Mouse (Mus musculus): Measurements from ENCODE around the gene Zfp282. TPM values are rescaled to one million over a fixed set of nuclear protein-coding genes. Genes with fewer than 3 reads are reported as not detected.

Gene Zfp282
- polyA plus RNA-seq, 1 experiment, result 11.2 TPM

GRCm38 (mm10) chr6:47888812-47889383, 11.9 kb downstream of the Zfp282 start:
- no peak for DNase-seq (ENCODE audit: extremely low spot score in 1 of 2, low spot score in 1 of 2)

DNA sequence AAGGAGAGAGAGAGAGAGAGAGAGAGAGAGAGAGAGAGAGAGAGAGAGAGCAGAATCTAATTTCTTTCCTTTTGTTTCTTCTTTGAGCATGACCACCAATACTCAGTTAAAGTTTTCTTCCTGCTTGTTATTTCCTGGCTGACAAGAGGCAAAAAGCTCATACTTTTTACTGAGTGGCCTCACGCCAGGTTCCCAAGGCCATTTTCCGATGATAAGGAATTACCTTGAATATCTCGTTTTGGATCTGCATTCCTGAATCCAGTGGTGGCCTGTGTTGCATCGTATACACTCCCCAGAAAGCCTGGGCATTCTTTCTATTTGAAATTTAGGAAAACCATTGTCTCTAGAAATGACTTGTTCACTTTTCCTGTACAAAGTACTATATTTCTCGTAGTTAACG, 22.4 kb downstream of the Zfp282 start:
- DNase-seq (ENCODE audit: extremely low spot score in 1 of 2, low spot score in 1 of 2), result no peak

DNA sequence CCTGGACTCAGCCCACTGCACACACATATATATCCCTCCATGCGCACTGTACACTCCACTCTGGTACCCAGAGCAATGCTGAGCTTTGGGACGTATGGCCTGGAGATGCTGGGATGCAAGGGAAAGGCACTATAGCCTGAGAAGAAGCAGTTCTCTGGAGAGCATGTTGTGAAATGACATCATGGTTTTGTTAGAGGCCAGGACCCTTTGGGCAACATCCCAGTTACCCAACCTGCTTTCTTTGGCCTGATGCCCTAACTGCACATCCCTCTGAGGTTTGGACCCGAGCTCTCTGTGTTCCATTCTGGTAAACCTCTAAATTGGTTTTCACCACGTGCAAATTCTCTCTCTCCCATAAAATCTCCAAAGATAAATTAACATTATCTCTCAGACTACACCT, 26.6 kb downstream of the Zfp282 start:
- DNase-seq (ENCODE audit: extremely low spot score in 1 of 2, low spot score in 1 of 2), result no peak

GRCm38 (mm10) chr6:47904361-47904760, 27.4 kb downstream of the Zfp282 start:
- no peak for DNase-seq (ENCODE audit: extremely low spot score in 1 of 2, low spot score in 1 of 2)

DNA sequence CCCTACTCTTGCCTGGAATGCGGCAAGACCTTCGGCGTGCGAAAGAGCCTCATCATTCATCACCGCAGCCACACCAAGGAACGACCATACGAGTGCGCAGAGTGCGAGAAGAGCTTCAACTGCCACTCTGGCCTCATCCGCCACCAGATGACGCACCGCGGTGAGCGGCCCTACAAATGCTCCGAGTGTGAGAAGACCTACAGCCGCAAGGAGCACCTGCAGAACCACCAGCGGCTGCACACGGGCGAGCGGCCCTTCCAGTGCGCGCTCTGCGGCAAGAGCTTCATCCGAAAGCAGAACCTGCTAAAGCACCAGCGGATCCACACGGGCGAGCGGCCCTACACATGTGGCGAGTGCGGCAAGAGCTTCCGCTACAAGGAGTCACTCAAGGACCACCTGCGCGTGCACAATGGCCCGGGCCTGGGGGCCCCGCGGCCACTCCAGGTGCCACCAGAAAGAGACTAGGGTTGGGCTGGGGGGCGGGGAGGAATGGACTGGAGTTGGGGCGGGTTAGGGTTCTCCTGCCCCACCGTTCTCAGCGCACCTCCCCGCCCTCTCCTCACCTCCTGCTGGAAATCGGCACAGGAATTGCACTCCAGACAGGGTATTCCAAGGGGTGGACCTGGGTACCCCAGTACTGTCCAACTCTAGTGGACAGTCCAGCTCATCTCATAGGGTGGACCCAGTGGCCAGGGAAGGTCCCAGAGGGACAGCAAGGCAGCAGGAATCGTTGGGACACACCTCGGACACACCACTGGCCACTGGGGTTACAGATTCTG, 28.1 kb downstream of the Zfp282 start:
- DNase-seq (ENCODE audit: extremely low spot score in 1 of 2, low spot score in 1 of 2), result no peak

DNA sequence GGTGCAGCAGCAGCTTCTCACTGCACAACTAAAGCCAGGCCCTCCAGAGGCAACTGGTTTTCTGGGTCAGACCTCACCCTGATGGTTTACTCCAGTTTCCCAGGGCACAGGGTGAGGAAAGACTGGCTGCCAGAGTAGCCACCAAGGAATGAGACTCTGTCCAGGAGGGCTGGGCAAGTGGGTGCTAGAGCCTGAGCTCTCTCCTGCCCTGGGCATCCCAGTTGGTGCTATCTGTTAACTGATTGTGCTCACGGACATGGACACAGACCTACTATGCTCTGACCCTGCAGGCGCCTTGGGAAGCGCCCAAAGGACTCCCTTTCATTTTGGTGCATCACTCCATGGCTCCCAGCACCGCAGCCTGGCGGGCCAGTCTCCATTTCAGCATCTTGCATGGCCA, 29.3 kb downstream of the Zfp282 start:
- no peak for DNase-seq (ENCODE audit: extremely low spot score in 1 of 2, low spot score in 1 of 2)

DNA sequence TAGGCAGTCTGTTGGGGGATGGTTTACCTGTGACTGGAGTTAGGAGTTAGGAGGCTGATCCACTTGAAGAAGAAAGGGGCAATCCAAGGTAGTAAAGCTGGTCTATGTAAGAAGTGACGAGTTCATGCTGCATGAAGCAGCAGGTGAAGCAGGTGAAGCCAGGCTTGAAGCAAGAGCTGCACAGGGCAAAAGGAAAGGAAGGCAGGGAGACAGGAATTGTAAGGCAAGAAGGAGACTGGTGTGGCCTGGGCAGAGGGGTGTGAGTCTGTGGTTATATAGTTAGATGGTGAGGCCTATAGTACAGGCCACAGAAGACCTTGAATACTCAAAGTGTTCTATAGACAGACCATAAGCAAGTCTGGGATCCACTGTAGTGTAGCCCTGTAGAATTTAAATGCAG, 32.0 kb downstream of the Zfp282 start:
- no peak for DNase-seq (ENCODE audit: extremely low spot score in 1 of 2, low spot score in 1 of 2)

DNA sequence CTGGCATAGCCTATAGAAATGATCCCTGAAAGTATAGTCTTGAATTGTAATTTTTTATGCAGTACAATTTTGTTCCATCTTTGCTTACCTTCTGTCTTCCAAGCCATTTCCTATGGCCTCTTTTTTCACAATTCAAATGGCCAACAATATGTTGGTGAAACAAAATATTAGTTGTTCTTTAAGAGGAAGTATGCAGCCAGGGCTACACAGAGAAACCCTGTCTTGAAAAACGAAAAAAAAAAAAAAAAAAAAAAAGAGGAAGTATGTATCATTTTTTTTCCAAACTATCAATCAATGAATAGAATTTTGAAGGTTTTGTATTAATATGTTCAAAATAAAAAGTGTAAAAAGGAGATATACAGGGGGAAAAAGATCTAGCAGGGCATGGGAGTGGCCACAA, 34.6 kb downstream of the Zfp282 start:
- no peak for DNase-seq (ENCODE audit: extremely low spot score in 1 of 2, low spot score in 1 of 2)

- no peak for DNase-seq (ENCODE audit: extremely low spot score in 1 of 2, low spot score in 1 of 2)
Measured at GRCm38 (mm10) chr6:47912991-47913390, 36.0 kb downstream of the Zfp282 start.

DNA sequence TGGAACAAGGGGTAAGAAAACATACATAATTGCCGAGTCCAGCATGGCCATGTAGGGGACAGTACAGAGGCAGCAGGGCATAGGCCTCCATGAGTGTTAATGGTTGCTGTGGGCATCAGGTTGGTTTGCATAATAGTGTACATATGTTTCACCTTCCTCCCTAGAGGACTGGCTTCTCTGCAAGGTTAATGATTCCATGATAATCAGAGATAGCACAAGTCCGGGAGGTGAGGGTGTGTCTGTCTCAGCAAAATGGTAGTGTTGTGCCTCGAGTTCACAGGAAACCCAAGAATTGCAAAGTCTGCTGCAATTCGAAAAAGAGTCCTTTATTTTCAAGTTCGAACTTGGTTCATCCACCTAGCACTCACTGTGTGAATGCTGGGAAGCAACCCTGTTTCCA, 40.0 kb downstream of the Zfp282 start:
- no peak for DNase-seq (ENCODE audit: extremely low spot score in 1 of 2, low spot score in 1 of 2)

- DNase-seq (ENCODE audit: extremely low spot score in 1 of 2, low spot score in 1 of 2), result no peak
Measured at GRCm38 (mm10) chr6:47918768-47919274, 41.8 kb downstream of the Zfp282 start.

DNA sequence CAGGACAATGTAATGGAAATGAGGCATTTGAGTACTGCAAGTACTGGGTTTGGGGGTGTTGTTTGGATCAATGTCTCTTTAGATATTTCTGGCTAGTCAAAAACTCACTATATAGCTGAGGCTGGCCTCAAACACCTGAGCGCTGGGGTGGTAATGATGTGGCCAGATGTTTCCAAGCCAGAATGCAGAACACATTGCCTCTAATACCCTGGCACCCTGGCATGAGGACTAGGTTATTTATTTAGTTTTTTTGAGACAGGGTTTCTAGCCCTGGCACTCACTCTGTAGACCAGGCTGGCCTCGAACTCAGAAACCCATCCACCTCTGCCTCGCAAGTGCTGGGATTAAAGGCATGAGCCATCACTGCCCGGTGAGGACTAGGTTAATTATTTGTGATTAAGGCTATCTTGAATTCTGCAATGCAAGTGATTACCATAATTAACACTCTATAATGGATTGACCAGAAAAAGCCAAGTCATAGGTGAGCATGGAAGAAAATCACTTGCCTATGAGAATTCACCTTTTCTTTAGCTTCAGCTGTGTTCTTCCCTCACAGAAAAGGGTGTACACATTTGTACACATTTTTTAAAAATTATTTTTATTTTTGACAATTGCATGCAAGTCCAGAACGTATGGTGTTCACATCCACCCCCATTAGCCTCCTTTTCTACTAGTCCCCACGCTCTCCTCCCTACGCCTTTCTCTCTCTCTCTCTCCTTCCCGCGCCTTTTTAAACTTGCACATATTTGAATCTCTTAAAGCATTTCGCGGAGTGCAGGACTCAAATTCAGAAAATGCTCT, 42.8 kb downstream of the Zfp282 start:
- no peak for DNase-seq (ENCODE audit: extremely low spot score in 1 of 2, low spot score in 1 of 2)

GRCm38 (mm10) chr6:47920447-47921340, 43.7 kb downstream of the Zfp282 start, which contains the start of gene Zfp212:
Gene Zfp212, plus strand, starts transcription at chr6:47920476.
- peak; percentile 74 to 90 for DNase-seq (ENCODE audit: extremely low spot score in 1 of 2, low spot score in 1 of 2)

DNA sequence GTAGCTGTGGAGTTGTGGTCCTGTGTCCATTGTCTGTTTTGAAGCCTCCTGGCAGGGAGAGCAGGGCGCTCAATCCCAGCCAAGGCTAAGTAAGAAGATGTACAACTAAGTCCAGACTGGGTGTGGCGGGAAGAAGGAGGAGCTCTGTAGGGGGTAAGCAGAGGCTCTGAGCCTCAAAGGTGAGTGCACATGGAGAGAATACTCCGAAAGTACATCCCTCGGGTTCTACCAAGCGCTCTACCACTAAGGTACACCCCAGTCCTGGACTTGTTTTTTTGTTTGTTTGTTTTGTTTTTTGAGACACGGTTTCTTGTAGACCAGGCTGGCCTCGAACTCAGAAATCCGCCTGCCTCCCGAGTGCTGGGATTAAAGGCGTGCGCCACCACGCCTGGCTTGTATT, 65.5 kb downstream of the Zfp282 start:
- DNase-seq (ENCODE audit: extremely low spot score in 1 of 2, low spot score in 1 of 2), result no peak

DNA sequence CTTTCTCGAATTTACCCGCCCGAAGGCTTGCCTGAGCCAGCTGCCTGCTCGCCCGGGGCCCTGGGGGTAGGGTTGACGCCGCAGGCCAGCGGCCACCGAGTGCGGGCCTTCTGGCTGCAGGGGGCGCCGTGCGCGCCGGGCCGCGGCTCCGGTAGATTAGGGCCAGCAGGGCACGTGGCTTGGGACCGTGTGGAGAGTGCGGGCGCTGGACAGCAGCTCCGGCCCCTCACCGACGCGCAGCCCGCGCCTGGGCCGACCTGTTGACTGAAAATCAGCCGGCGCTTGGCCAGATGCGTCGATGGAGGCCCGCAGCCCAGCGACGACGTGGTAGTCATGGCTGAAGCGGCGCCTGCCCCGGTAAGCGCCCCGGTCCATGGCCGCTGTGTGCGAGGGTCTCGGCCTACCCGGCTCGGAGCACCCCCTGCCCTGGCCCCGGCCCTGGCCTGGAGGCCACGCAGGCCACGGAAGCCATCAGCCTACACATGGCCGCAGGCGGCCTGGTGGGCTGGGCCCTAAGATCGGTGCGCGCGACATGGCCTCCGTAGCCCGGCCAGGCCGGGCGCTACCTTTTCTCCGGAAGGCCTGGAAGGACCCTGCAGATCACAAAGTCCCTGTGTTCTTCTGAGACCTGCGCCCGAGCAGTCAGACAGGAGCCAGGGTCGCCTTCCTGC, 66.2 kb downstream of the Zfp282 start:
- DNase-seq (ENCODE audit: extremely low spot score in 1 of 2, low spot score in 1 of 2), result peak in 1 of 2 experiments; percentile 58

- no peak for DNase-seq (ENCODE audit: extremely low spot score in 1 of 2, low spot score in 1 of 2)
Measured at GRCm38 (mm10) chr6:47943721-47944120, 66.7 kb downstream of the Zfp282 start.

DNA sequence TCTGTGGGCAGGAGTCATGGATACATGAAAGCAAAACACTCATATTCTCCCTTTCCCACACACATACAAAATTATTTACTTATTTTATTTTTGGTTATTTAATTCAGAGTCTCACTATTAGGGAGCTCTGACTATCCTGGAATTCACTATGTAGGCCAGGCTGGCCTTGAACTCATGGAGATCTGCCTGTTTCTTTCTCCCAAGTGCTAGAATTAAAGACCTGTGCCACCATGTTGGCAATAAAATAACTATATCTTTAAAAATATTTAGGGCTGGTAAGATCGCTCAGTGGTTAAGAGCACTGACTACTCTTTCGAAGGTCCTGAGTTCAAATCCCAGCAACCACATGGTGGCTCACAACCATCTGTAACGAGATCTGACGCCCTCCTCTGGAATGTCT, 70.4 kb downstream of the Zfp282 start:
- DNase-seq (ENCODE audit: extremely low spot score in 1 of 2, low spot score in 1 of 2), result no peak

GRCm38 (mm10) chr6:47953191-47953726, 76.3 kb downstream of the Zfp282 start, which contains the start of gene Zfp956:
Gene Zfp956, plus strand, starts transcription at chr6:47953390.
- DNase-seq (ENCODE audit: extremely low spot score in 1 of 2, low spot score in 1 of 2), result peak; percentile 91 to 97

DNA sequence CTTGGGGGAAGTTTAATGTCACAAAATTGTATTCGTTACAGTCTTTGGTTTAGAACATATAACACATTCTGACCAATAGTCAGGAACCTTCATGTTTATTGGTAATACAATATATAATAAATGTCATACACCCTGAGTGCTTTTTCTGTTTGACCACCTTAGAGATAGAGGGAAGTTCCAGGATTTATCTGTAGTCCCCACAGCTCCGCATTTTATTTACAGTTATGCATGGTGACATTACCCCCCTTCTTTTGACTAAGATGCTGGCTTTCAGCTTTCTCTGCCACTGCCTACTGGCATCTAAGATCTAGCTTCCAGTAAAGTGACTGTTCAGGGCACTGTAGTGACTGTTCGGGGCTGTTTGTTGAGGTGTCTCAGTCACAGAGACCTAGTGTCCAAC, 77.4 kb downstream of the Zfp282 start:
- DNase-seq (ENCODE audit: extremely low spot score in 1 of 2, low spot score in 1 of 2), result no peak

Measured in frontal cortex, adult 2 months (tissue).